Mouse (Mus musculus) layer of hippocampus, postnatal 10 days (tissue): ENCODE data around the gene Ankrd44. TPM values are rescaled to one million over a fixed set of nuclear protein-coding genes. Genes with fewer than 3 reads are reported as not detected.

ENCODE experiments used
- DNase-seq, 2 experiments: peaks; one replicate each; pipeline ENCODE4 v3.0.0; 2021; ENCODE audit warnings: low spot score in 2 of 2
- total RNA-seq, 2 experiments: library from RNA; stranded (reverse); gene quantifications; 2 replicates each; pipeline ENCODE4 v1.2.3; 2021

Gene Ankrd44
- total RNA-seq, 2 experiments from 2014 or later, result 37.8 to 38.1 TPM

DNA sequence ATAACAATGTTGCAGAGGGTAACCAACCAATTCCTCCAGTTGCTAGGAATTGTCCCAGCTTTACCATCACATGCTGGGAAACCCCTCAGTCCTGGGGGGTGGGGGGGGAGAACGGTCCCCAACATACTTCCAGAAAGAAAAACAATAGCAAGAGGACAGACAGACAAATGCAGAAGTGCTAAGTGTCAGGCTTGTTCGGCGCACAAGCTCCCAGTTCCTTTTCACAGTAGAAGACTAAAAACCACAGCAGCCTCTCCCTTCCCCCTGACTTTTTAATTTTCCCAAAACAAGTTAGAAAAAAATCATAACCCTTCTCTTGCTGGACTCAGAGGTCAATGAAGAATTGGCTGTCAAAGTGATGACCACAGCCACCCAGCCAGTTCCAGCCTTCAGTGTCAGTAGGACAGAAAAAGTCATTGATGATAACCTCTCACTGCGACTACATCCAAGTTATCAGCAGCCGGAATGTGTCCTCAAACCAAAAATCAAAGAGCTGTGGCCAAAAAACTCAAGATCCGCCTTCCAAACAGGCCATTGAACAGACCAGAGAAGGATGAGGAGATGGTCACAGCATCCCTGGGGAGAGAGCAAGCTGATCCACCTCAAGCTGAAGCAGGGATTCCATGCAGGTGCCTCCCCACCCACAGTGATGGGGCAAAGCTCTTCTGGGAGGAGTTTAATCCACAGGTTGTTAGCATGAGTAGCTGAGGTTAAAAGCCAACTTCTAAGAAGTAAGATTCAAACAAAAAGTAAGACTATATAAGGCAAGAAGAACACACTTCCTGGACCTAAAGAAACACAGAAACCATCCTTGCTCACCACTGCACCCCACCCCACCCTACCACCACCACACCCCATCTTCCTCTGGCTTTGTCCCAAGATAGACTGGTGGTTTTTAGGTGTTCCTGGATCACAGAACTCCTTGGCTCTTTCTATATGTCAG lies 2.5 kb downstream of the Ankrd44 start:
- DNase-seq, result no peak

DNA sequence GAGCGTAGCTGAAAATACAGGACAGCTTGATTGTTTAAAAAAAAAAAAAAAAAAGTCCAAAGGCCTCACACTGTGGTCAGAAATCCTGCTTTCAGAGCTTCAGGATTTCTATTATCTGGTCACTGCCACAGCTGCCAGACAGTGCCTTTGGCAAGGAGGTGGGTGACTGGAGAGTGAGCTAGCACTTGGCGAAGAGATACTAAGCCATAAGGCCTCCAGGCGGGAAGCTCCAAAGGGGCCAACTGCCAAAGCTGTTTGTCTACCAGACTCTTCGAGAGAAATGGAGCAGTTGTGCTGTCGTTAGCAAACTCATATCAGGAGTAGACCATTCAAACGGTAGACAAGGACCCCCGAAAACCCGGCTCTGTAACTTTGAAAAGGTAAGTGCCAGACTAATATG lies 3.5 kb downstream of the Ankrd44 start:
- peak; percentile 45 to 57 for DNase-seq

DNA sequence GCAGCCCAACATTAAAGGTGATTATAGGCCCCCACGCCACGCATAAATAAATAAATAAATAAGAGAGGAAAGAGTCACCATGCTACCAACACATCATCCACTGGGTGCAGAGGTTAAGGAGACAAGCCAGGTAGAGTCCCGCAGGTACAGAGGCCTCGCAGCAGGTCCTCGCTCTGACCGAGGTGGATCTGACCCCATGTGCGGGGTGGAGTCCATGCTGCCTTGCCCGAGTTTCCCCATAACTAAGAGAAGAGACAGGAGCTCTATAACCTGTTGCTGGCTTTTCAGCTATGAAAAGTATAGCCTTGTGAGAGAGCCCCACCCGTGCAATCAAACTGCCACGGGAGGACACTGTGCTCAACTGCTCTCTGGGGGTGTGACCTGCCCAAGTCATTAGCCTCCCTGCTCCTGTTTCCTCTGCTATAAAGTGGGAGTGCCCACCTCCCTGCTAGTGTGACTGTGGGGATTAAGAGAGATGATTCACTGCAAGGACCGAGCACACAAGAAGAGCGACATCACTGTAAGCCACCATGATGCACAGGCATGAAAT lies 4.1 kb downstream of the Ankrd44 start:
- no peak for DNase-seq

DNA sequence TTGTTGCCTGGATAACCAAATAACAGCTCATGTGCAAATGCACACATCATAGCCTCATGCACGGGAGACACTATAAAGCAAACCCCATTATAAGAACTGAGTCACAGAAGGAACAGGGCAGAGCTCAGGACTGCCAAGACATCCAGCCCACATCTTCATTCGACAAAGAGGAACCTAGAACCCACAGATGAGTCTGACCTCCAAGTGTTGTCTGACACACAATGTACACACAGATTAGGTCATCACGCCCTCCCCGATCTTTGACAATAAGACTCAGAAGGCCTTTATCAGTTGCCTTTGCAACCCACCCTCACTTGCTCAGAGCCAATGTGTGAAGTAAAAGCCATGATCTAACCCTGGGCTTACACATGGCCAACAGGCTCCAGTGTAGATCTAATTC lies 6.1 kb downstream of the Ankrd44 start:
- DNase-seq, result no peak

DNA sequence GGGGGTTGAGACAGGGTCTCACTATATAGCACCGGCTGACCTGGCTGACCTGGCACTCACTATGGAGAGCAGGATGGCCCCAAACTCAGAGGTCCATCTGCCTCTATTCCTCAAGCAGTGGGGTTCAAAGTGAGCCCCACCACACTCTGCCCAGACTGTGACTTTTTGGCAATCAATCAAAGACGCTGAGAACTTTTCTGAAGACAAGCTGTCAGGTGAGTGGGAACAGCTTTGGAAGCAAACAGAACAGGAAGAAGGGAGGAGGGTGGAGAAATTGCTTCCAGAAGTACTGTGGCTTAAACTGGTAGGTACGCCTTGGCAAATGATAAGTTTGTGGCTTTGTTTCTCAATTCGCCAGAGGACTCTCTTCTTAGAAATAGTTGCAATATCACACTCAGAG lies 9.7 kb downstream of the Ankrd44 start:
- DNase-seq, result no peak

DNA sequence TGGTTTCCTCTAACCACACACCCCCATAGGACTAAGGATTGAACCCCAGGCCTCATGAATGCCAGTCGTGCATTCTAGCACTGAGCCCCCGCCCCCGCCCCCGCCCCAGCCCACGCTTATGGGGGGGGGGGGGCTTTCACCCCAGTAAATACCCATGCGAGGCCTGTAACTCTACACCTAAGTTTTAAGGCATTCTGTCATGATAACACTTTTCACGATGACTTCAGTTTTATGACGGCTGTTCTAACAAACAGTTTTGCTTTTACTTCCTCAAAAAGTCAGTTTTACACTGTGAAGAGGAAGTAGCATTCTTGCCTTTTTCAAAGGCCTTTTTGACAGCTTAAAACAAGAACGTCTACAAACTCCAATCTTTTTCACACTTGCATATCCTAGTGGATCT lies 11.8 kb downstream of the Ankrd44 start:
- DNase-seq, result no peak

DNA sequence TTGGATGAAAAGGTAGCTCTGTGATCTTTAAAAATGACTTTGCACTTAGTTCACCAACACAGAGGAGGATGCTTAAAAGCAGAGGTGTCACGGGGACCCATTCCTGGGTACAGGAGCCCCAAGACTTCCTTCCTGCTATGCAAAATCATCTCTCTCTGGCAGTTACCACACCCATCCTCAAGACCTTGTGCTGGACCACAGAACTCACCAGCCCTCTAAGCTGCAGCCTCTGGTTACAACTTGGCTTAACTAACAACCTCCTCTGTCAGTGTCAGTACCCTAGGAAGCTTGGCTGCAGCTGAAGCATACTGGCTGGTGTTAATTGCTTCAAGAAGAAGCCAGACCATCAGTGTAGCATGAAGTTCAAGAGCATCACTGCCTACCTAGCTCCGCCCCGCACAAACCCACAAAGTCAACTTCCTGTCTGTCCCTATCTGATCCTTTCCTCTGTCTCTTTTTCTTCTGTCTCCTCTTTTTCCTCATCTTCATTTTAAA lies 12.8 kb downstream of the Ankrd44 start:
- no peak for DNase-seq

DNA sequence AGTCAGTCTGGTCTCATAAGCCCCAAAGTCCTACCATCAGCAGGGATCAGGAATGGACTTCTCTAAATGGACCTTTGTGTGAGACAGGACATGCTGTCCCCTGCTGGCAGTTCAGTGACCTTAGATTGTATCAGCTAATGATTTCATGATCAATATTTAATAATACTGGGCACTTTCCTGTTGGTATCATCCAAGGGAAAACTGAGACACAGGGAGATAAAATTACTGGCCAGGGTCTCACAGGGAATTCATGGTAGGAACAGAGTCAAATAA lies 13.2 kb downstream of the Ankrd44 start:
- DNase-seq, result no peak

DNA sequence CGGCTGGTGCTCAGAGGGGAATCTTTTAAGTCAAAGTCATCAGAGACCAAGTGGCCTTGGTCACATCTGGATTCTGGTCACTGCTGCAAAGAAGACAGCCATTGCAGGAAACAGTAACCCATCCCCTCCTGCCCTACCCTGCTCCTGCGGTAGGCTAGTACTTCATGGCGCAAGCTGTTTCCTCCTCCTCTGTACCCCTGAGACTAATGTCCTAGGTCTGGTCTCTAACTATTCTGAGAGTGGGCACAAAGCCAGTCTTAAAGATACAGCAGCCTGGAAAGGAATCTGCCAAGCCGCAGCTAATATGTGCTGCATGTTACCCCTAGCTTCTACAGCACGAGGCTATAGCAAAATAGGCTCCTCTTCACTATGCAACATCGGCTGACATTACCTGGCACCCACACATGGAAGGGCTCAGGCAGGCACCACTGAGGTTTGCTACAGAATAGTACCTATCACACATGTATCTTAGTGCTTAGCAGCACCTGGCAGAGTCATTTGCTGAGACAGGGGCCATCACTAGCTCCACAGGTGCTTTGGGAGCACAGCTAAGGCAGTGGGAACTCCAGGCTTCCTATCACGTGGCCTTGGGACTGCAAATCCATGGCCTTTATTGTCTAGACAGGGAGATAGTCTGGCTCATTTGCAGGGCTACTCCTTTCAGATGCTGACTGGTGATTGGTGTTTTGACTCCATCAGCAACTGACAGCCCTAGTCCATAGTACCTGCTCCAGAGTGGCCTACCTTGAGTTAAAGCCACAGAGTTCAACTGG lies 13.7 kb downstream of the Ankrd44 start:
- DNase-seq, result no peak

DNA sequence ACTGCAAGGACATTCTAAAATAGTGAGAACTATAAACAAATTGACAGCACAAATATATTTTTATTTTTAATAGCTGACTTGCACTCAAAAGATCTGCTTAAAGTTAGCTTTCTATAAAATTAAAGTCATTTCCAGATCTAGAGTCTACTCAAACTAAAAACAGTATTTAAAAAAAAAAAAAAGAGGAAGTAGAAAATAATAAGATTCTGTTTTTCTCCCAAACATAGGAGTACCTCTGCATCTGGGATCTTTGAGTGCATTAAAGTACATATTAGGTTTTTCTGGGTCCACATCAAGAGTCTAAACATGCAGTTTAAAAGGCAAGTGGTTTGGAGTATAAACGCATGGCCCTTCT lies 15.0 kb downstream of the Ankrd44 start:
- DNase-seq, result no peak

DNA sequence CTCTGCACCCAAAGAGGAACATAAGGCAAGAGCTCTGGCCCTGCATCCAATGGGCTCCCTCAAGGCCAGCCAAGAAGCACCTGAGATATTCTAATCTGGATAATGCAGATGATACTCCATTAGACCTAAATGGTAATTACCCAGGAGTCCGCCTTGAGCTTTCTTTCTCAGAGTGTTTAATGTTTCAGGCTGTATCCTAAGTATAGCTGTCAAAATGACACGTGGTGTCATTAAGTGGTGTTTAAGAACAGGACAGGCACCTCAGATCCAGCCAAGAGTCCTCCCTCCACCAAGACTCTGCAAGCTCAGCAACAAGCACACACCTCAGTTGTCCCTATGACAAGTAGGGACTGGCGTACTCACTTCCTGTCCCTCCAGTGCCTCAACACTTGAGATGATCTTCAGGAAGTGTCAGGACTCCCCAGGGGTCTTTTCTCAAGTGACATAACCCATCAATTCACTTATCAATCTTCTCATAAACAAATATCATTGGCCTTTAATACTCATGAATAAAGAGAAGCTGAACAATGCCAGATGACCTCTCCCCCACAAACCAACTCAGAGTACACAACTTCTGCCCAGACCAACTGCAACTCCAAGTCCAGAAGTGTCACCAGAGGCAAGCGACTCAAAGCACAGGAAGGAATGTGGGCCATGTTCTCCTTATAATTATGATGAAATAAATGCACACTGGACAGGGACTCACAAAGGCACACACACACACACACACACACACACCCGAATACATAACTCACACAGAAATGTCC lies 15.5 kb downstream of the Ankrd44 start:
- DNase-seq, result no peak

DNA sequence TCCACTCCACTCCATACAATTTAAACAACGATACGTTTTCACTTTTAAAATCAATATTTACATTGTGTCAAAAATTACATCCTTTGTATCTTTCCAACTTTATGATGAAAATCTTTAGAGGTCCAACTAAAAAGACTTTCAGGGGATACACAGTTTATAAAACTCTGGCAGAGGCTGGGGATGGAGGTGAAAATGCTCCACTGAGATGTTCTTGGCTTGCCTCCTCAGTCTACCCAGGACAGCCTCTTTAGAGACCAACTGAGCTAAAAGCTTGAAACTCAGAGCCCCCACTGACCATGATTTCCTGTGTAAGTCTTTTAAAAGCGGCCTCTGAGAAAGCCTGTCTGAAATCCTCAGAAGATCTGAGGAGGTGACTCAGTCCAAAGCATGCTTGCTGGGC lies 17.4 kb downstream of the Ankrd44 start:
- DNase-seq, result no peak

DNA sequence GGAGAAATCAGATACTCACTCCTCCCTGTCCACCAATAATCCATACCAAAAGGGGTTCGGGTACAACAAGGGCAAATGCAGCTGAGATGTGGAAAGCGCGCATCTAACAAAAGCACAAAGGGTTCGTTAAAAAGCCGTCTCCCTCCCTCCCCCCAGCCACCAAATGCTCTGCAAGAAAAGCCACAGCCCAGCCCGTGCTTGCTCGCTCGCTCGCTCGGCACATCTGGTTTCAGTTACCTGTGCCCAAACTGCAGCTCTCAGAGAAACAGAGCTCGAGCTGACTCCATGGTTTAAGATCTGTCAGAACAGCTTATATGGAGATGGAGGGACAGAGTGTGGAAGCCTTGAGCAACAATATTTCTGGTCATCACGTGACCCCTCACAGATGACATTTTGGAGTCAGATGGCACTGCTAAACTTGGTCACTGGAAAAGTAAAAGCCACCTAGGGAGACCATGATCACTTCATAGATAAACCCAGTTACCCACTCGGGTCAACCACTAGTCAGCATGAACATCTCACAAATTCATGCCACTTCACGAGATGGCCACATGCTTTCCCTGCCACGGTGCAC lies 19.0 kb downstream of the Ankrd44 start:
- no peak for DNase-seq

DNA sequence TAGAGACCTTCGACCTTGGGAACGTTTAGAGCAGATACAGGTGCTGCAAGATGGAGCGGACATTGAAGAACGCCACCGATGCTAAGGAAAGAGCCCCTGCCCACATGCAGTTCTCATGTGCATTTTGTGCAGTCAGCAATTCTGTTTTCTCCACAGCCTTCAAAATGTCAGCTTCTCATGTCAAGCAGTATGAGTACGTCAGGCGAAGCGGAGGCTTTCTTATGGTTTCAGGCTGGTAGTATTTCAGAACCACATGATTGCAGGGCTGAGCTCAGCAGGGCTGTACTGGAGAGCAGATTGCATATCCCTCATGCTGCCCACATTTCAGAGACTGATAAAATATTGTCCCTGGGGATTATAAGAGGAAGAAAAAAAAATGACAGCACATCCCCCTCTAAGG lies 19.9 kb downstream of the Ankrd44 start:
- DNase-seq, result no peak

DNA sequence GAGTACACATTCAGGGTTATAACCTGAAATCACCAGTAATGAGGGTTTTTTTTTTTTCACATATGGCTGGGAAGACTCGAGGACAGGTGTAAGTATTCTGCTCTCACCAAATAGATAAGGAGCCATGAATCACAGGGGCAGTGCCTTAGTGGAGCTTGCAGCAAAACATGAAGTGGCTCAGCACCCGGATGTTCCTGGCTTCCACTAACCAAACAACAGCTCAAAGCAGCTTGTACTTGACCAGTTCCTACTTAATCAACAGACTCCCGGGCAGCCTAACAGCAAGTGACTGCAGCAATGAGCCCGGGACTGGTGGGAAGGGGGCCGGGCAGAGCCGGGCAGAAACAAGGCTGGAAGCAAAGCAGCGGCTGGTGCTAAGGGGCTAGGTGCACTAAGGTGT lies 20.6 kb downstream of the Ankrd44 start:
- DNase-seq, result no peak

DNA sequence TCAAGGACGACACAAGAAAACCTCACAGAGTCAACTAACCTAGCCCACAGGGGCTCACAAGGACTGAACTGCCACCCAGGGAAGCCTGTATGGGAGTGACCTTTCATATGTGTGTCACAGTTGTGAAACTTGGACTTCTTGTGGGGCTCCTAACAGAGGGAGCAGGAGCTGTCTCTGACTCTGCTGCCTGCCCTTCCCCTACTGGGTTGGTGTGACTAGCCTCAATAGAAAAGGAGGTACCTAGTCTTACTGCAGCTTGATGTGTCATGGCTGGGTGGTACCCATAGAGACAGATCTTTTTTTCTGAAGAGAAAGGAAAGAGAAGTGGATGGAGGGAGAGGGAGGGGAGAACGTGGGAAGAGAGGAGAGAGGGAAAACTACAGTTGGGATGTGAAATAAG lies 22.0 kb downstream of the Ankrd44 start:
- no peak for DNase-seq

DNA sequence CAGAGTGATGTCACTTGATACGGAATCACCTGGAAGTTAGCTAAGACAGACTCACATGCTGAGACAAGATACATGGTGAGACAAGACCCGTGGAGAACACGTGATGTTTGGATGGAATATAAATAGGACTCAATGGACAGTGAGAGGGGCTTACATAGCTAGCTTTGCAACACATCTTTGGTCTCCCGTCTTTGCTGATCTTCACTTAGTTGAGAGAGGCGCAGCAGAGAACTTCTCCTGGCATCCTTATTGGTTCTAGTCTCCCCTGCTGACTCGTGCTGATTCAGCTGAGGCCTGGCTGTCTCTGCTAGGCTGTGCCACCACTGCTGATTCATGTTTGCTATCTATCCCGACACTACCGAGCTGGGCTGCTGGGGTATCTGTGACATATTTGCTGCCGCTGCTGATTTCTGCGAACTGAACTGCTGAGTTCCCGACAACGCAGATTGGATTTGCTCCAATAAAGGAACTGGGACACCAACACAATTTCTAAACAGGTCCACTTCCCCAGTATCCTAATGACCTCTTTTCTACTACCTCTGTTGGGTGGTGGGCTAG lies 23.4 kb downstream of the Ankrd44 start:
- DNase-seq, result no peak

DNA sequence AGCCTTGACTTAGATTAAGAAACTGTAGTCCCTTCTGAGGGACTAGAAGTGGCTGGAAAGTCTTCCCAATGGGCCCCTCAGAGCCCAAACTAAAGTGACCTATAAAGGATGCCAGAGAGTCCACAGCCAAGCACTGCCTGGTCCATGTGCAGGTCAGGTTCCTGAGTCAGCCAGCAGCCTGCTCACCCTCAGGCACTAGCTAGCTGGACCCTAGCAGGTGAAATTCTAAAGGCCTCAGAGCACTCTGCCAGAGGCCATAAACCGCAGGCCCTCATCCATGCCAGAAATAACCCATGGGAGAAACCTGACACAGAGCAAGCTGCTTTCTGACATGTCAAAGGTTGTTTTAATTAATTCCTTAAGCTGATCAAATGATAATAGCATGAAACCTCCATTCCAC lies 25.1 kb downstream of the Ankrd44 start:
- DNase-seq, result no peak

DNA sequence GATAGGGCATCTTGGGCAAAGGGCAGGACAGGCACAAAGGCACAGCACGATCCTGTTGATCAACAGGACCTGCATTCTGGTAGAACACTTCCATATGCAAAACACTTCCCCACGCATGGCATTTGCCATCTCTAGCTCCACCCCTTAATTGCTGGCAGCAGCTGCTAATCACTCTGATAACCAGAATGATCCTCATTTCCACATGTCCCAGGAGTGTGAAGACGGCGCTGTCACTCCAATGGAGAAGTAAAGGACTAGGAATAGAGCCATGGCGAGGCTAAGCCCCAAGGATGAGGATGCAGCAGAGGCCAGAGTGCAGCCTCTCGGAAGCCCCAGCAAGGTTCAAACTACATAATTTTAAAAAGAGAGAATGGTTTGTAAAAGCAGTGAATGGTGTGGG lies 26.9 kb downstream of the Ankrd44 start:
- no peak for DNase-seq

DNA sequence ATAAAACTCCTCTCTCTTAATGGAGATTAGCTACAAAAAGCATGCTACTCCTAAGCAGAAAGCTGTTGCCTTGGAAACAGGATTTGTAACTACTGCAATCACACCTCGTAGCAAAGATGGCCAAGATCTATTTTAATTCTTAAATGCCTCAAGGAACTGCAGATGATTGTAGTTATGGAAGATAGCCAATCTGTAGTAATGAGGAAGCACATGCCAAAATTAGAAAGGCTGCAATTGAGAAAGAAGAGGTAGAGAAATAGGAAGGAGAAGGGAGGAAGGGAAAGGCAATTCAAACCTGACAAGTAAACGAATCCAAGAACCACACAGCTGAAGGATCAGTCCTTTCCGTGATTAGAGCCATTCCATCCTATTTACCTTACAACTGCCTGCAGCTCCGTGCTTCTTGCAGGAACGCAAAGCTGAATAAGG lies 27.5 kb downstream of the Ankrd44 start:
- DNase-seq, result no peak

DNA sequence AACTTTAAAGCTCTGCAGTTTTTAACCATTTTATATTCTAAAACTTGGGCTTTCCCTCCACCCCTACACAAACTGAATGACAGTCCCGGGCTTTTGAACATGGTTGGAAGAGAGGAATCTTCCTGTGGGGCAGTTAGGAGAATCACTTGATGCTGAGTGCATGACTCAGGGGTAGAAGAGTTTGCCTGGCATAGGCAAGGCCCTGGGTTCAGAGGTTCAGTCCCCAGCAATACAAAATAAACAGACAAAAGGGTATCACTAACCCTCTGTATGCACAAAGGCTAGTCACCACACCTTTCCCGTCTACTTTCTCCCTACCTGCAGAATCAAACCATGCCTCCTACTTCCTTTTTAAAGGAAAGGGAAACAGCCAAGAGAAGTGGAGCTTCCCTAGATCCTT lies 28.5 kb downstream of the Ankrd44 start:
- DNase-seq, result no peak
